Mouse (Mus musculus) R1 (cell line): ENCODE results near the gene Apc2.
"Not testable (repeated sequence)": the region's sequence is repeated elsewhere in the genome, so short reads cannot be mapped to it uniquely, and the experiment has no call there.

ENCODE experiments used
- DNase-seq: peaks from one replicate; pipeline ENCODE4 v3.0.0-alpha.2; 2018; ENCODE audit warnings: low read depth, low spot score

Gene Apc2

DNA sequence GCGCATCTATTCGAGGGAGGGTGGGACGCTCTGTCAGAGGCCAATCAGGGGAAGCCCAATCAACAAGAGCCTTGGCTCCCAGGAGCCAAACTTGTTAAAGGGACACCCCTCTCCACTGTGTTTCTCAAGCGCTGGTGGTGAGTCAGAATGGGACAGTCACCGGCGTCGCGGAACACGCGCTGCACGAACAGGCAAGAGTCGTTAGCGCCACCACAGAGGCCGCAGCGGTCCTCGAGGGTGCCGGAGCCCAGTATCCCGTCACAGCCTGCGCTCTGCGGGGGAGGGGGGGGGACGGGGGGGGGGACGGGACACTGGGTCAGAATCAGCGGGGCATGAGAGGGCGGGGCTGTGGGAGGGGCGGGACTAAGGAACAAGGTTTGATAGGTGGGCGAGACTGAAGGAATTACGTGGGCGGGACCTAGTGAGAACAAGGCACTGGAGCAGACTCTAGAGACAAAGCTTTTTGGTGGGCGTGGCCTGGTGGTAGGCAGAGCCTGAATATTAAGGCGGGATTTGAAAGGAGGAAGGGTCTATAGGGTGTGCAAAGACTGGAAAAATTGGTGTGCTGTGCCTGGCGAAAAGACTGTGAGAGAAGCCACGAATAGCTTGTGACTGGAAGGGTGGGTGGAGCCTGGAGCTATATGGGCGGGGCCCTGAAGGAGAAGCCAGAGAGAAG is 47.1 kb downstream of the Apc2 start:
- DNase-seq: peak; percentile 98

DNA sequence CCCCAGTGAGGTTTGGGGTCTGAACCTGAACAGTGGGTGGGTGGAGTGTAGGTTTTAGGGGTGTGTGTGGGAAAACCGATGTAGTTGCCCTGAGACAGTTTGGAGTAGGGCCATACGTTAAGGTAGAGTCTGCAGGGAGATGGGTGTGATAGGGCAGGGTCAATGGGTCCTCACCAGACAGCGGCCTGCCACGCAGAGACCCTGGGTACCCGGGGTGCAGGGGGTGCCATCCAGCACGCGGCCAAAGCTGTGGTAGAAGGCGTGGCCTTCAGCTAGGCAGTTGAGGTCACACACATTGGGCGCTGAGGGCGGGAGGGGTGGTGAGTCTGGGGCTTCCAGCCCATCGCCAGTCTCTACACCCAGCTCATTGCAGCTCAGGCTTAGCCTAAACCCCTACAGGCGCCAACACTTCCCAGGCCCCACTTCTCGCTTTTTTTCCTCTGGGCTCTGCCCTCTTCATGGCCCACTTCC is 47.7 kb downstream of the Apc2 start:
- no peak for DNase-seq

DNA sequence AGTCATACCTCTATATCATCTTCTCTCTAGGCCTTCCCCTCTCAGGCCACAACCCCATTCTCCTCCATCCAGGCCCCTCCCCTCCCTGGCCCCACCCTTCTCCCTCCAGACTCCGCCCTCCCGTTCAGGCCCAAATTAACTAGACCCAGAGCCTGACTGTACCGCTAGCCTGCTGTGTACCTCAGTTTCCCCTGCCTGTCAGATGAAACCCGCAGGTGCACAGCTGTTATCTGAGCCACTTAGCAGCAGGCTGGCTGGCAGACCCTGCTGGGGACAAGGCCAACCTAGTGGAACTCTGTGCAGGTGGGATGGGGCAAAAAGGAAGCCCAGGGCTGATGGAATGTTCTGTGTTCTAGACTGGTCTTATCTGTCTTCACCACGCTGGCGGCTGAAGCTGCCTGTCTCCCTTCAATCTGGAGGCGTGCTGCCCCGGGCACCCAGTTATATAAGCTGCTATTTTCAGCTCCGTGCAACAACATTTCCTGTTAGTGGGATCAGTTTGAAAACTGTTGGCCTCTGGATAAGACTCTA is 48.4 kb downstream of the Apc2 start:
- DNase-seq: peak; percentile 75

DNA sequence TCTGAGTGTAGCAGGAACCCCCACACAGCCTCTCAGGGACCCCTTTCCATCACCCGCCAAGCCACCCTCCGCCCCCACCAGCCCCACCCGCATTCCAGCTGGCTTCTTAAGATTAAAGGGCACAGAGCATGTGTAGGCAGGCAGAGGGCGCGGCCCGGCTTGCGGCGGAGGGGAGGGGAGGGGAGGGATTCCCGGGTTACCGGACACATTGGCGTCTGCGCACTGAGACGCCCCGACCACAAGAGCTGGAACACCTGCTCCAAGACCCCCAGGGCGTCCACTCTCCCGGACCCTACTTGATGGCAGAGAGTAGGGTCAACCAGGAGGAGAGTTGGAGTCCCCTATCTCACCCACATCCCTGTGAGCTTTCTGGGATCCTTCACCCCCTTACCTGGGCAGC is 49.3 kb downstream of the Apc2 start:
- no peak for DNase-seq

DNA sequence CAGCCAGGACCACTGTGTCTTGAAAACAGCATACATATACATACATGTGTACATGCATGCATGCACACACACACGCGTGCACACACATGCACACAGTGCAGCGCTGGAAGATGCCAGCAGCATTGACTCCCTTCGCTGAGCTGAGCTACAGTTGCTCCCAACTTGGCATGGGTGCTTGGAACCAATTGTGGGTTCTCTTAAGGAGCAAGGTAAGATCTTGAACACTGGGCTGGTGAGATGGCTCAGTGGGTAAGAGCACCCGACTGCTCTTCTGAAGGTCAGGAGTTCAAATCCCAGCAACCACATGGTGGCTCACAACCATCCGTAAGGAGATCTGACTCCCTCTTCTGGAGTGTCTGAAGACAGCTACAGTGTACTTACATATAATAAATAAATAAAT is 50.2 kb downstream of the Apc2 start:
- DNase-seq: not testable (repeated sequence)

DNA sequence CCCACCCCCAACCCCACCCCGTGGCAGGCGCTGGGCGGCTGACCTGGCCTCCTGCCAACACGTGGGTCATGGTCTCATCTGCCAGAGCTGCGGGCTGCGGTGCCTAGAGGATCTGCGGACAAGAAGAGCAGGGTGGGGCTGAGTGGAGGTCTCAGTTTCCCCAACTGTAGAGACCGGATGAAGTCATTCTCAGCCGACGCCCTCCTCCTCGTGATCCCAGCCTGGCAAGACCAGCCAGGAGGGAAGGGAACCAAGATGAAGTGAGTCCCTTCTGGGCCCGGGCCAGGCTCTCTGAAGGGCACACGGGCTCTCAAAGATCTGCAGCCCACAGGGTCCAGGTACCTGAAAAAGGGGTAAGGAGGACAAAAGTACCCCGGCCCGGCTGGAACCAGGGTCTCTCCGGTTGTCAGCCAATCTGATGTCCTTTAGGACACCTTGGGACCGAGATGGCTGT is 51.8 kb downstream of the Apc2 start:
- DNase-seq: no peak

DNA sequence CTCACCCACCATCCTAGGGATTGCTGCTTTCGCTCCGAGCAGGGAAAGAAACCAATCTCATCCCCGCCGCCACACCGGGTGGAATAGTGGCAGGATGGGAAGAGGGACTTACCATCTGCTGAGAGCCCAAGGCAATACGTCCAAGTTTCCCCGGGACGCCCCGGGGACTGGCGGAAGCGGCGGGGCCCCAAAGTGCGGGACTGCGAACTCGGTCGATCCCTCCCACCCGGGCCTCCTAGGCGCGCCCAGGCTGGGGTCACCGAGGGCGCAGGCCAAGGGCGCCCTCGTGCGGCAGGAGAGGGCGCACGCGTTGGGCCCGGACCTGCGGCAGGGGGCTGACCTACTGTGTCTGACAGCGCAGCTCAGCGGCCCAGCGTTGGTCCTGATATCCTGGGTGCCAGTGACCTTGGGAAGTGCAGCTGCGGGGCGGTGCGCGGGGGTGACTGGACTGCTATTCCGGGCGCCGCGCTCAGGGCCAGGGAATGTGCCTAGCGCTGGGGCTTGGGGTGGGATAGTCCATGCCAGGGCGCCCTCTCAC is 52.5 kb downstream of the Apc2 start, which contains the start of gene Adamtsl5:
Gene Adamtsl5 (minus strand): TSS at position 169 of the 538 bp plus-strand sequence.
- DNase-seq: peak; percentile 75

DNA sequence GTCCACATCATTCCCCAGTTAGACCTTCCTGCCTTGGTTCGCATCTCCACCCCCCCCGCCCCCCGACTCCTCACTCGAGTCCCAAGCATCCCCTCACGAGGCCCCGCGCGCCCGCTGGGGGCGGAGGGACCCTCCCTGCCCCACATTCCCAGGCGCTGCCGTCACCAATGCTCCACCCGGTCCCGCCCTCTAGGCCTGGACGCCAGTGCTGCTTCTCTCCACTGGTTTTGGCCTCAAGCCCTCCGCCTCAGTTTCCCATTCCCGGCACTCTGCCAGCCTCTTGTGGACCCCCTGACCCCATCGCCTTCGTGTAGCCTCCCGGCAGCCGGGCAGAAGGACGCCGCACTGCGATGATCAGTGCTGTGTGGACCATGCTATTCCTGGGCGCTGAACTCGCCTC is 53.2 kb downstream of the Apc2 start:
- DNase-seq: no peak

DNA sequence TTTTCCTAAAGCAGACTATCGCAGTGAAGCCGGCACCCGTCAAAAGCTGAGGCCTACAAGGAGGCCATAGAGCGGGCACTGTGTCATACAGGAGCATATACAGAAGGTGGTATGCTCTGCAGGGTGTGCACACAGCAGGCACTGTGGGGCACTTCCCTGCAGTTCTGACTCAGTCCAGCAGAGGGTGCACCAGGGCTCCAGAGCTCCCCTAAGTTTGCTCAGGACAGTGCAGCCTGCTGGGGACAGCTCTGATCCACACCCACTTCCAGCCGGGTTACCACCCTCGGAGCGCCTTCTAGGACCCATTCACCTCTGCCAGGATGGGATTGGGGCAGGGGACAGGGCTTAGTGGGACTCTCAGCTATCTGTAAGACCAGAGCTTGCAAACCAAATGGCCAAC is 54.5 kb downstream of the Apc2 start:
- DNase-seq: peak; percentile 88

DNA sequence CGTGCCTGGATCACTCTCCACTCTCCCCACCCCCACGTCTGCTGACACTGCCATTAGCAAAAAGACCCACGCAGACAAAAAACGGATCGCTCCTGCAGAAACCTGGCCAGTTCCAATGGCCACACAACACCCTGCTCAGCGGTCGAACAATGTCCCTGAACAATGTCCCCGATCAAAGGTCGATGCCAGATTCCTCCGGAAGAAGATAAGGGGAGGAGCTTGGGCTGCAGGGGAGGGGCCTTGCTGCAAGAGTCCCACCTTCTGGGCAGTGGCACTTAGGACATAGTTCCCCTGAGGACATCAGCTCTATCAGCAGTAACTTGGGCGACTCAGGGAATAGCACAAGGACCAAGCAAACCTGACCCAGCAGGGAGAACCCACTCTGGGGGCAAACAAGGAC is 56.1 kb downstream of the Apc2 start:
- no peak for DNase-seq

DNA sequence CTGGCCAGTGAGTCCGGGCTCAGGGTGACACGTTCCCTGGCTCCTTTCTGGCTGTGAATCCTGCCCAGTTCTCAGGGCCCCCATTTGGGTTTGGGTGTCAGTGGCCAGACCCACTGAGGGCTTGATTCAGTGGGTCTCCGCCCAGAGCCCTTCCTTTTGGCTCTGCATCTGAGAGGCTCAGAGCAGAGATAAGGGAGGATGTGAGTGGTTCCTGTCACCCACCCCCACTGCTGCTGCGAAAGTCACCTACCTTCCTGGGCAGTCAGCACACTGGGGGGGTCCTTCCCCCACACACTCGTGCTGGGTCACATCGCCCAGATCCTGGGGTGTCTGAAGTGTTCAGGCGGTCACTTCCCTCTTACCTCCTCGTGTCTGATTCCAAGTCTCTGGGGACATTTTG is 57.0 kb downstream of the Apc2 start:
- no peak for DNase-seq

DNA sequence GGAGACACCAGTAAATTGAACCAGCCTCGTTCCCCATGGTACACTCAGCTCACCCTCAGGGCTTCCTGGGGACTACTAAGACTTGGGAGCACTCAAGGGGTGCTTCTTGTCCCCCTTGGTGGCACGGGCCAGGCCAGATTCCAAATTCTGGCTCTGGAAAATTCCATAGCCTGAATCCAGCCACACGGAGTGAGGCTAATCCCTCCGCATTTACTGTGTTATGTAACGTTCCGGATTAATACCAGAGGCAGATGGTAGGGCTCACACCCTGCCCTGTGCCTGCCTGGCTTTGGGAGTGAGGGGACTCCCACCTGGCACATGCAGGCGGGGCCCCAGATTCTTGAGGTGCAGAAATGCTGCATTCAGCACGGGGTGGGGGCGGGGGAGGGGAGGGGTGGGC is 59.7 kb downstream of the Apc2 start:
- DNase-seq: no peak

DNA sequence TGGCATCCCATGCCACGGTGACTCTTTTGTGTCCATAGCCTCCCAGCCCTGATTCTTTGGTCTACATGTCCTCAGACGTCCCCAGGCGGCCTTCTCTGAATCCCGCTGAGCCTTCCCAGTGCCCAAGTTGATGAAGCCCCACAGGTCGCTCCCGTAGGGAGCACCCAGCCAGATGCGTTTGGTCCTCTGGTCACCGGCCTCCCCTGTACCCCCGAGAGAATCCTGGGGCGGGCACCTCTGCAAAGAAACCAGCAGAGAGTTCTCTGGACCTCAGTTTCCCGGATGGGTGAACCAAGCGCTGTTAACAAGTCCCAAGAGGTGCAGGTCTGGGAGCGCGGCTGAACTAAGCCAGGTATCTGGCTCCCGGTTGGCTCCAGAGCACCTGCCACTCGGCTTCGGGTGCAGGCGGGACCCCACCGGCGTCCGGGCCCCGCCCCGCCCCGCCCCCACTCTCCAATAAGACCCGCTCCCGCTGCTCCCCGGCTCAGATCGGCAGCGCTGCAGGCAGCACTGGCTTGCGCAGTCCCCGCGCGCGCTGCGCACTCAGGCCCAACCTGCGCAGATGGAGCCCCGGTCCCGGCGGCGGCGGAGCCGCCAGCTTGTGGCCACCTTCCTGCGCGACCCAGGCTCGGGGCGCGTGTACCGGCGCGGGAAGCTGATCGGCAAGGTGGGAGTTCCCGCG is 60.4 kb downstream of the Apc2 start, which contains the start of gene Plk5:
Gene Plk5 (plus strand): TSS at position 459 of the 682 bp plus-strand sequence.
- DNase-seq: peak; percentile 62

DNA sequence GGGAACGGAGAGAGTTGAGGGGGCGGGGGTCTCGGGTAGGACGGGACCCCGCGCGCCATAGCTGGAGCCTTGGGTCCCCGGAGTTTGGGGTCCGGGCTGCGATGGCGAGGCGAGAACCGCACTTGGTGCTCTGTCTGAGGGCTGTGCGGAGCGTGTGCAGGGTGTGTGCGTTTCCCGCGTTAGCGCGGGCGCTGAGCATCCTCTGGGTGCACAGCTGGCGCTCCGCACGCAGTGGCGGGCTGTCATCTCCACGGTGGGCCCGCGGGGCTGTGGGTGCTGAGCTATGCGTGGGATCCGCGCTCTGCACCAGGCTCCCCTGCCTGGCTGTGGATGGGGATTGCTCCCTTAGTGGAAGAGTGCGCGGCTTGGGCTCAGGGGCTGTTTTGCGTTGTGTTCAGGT is 61.0 kb downstream of the Apc2 start:
- no peak for DNase-seq

DNA sequence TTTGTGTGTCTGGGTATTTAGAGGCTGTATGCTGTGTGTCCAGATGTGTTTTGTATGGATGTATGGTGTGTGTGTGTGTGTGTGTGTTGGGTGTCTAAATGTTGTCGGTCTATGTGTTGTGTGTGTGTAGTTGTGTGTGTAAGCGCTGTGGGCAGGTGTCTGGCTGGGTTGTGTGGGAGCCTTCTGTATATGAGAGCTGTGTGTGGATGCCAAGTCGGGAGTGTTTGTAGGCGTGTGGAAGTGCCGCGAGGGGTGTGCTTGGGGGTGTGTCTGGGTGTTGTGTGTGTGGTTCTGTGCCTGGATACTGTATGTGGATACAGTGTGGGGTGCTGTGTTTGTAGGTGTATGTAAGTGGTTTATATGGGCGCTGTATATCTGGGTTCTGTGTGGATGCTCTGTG is 61.6 kb downstream of the Apc2 start:
- no peak for DNase-seq

DNA sequence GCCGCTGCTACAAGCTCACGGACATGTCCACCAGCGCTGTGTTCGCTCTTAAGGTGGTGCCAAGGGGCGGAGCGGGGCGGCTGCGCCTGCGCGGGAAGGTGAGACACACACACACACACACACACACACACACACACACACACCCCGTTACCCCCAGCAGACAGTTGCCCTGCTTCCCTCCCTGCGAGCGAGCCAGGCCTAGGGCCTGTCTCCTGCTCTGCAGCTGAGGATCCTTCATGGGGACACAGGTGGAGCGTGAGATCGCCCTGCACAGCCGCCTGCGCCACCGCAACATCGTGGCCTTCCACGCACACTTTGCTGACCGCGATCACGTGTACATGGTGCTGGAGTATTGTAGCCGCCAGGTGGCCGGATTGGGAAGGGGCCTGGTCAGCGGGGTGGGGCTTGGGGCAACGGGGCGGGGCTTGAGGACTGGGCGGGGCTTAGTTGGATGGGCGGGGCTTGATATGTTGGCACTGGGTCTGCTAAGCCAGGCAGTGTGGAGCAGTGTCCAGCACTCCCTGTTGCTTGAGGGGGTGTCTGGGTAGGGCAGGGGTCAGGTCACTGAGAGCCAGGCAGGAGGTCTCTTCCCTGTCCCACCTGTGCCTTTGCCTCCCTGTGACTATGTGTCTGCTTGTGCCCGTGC is 62.3 kb downstream of the Apc2 start:
- peak; percentile 71 for DNase-seq

DNA sequence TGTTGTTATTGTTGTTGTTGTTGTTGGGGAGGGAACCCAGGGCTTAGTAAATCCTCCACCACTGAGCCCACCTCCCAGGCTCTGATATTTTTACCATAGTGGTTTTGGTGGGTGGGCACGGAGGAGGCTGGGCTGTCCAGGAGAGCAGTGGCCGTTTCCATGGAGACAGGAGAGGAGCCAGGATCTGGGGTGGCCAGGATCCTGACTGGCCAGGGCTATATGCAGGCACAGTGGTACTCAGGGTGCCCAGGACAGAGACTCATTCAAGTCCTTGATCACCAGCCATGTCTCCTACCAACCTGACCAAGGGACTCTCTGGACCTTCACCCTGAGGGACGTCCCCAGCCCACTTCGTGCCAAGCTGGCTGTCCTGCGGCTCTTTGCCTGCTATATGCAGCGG is 68.0 kb downstream of the Apc2 start:
- DNase-seq: no peak

DNA sequence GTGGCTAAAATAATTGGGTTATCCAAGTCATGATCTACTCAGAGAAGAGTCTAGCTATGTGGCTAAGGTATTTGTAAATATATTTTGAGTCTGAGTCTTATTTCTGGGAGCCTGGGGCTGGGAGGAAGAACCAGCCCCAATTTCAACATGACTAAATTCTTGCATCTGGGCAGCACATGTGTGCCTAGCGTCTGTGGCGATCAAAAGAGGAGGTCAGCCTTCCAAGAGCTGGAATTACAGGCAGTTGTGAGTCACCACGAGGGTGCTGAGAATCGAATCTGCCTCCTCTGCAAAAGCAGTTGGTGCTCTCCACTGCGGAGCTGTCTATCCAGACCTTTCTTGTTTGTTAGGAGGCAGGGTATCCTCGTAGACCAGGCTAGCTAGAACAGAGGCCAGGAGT is 70.0 kb downstream of the Apc2 start:
- no peak for DNase-seq
